Mouse (Mus musculus): ENCODE measurements around the gene Xrcc1. TPM values are rescaled to one million over a fixed set of nuclear protein-coding genes. Genes with fewer than 3 reads are reported as not detected.
"Not testable (repeated sequence)": the region's sequence is repeated elsewhere in the genome, so short reads cannot be mapped to it uniquely, and the experiment has no call there.

Gene Xrcc1
- polyA plus RNA-seq, 1 experiment from 2014 or later: 100.0 TPM

GRCm38 (mm10) chr7:24512355-24512754, 33.7 kb upstream of the Xrcc1 start, which contains the start of gene AC161166.1:
Gene AC161166.1 (minus strand): TSS chr7:24512455.
- WGBS: 93% methylated on average over 7 of the region's 7 CpGs
- no peak for ATAC-seq (ENCODE audit: insufficient read depth, low FRiP score, low read depth)
- Histone ChIP-seq H3K9ac (no peak within 1 kb of the TSS), H3K4me2 (no peak within 1 kb of the TSS), H3K27ac (no peak within 1 kb of the TSS), H3K4me1 (0 out of 2 replicates have a peak, but pooled peaks cover 2% of the 10 kb centered on the region), H3K4me3 (replicated peaks) (no peak within 1 kb of the TSS), H3K27me3 (replicated peaks) (no peaks in the 10 kb centered on the region), H3K36me3 (peaks cover 3% of the 10 kb centered on the region; the same call in 1 of the 2 replicates), H3K9me3 (no peaks in the 10 kb centered on the region)

DNA sequence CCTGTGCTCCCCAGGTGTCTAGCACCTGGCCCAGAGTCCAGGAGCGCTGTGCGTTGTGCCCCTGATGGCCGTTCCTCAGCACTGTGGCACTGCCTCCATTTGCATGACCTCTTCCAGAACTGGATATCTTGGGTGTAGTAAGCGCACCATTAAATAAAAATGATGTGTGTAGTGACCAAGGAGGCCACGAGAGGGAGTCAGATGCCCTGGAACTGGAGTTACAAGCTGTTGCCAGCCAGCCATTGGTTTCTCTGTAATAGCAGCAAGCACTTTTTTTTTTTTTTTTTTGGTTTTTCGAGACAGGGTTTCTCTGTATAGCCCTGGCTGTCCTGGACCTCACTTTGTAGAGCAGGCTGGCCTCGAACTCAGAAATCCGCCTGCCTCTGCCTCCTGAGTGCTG, 29.8 kb upstream of the Xrcc1 start:
- ATAC-seq (ENCODE audit: insufficient read depth, low FRiP score, low read depth): not testable (repeated sequence)

GRCm38 (mm10) chr7:24517077-24517476, 29.0 kb upstream of the Xrcc1 start:
- Histone ChIP-seq H3K27ac (no peak overlapping the region), H3K4me2 (no peak overlapping the region), H3K4me3 (replicated peaks) (no peak overlapping the region), H3K4me1 (no peaks in the 10 kb centered on the region), H3K9ac (no peak overlapping the region), H3K36me3 (peaks cover 3% of the 10 kb centered on the region; the same call in 1 of the 2 replicates), H3K9me3 (no peaks in the 10 kb centered on the region), H3K27me3 (replicated peaks) (no peaks in the 10 kb centered on the region)
- ATAC-seq (ENCODE audit: insufficient read depth, low FRiP score, low read depth): no peak
- 43% methylated on average over 5 of the region's 5 CpGs for WGBS

More for the DNA sequence above, 29.8 kb upstream of the Xrcc1 start:
- H3K9me3 ChIP-seq; H3K27me3 ChIP-seq (replicated peaks); H3K4me3 ChIP-seq (replicated peaks); H3K4me2 ChIP-seq; H3K4me1 ChIP-seq; H3K36me3 ChIP-seq; H3K9ac ChIP-seq; H3K27ac ChIP-seq: not testable (repeated sequence)
- 74% methylated on average over 8 of the region's 8 CpGs for WGBS

- Histone ChIP-seq H3K36me3 (peaks cover 3% of the 10 kb centered on the region; the same call in 1 of the 2 replicates), H3K9me3 (no peaks in the 10 kb centered on the region), H3K4me3 (replicated peaks) (no peak overlapping the region), H3K4me1 (no peaks in the 10 kb centered on the region), H3K27me3 (replicated peaks) (no peaks in the 10 kb centered on the region), H3K4me2 (no peak overlapping the region), H3K27ac (no peak overlapping the region), H3K9ac (no peak overlapping the region)
- 63% methylated on average over 6 of the region's 6 CpGs for WGBS
- no peak for ATAC-seq (ENCODE audit: insufficient read depth, low FRiP score, low read depth)
These were observed 28.4 kb upstream of the Xrcc1 start for GRCm38 (mm10) chr7:24517654-24518053.

- ATAC-seq (ENCODE audit: insufficient read depth, low FRiP score, low read depth): no peak
- WGBS: 61% methylated on average over 3 of the region's 3 CpGs
- Histone ChIP-seq H3K27ac (no peak overlapping the region), H3K4me2 (no peak overlapping the region), H3K9me3 (no peaks in the 10 kb centered on the region), H3K4me1 (no peaks in the 10 kb centered on the region), H3K4me3 (replicated peaks) (no peak overlapping the region), H3K27me3 (replicated peaks) (no peaks in the 10 kb centered on the region), H3K9ac (no peak overlapping the region), H3K36me3 (peaks cover 3% of the 10 kb centered on the region; the same call in 1 of the 2 replicates)
These were observed 27.0 kb upstream of the Xrcc1 start for GRCm38 (mm10) chr7:24519130-24519529.

GRCm38 (mm10) chr7:24520054-24520453, 26.0 kb upstream of the Xrcc1 start:
- H3K9me3 ChIP-seq; H3K27me3 ChIP-seq (replicated peaks); H3K27ac ChIP-seq; H3K4me2 ChIP-seq; H3K4me1 ChIP-seq; H3K9ac ChIP-seq; H3K36me3 ChIP-seq; ATAC-seq (ENCODE audit: insufficient read depth, low FRiP score, low read depth); H3K4me3 ChIP-seq (replicated peaks): not testable (repeated sequence)
- 90% methylated on average over 10 of the region's 10 CpGs for WGBS

GRCm38 (mm10) chr7:24522805-24523204, 23.3 kb upstream of the Xrcc1 start:
- Histone ChIP-seq H3K4me1 (no peaks in the 10 kb centered on the region), H3K27me3 (replicated peaks) (no peaks in the 10 kb centered on the region), H3K36me3 (no peaks in the 10 kb centered on the region), H3K4me2 (no peak overlapping the region), H3K9me3 (no peaks in the 10 kb centered on the region), H3K4me3 (replicated peaks) (no peak overlapping the region), H3K27ac (no peak overlapping the region), H3K9ac (no peak overlapping the region)
- WGBS: 57% methylated on average over 5 of the region's 5 CpGs
- ATAC-seq (ENCODE audit: insufficient read depth, low FRiP score, low read depth): no peak

DNA sequence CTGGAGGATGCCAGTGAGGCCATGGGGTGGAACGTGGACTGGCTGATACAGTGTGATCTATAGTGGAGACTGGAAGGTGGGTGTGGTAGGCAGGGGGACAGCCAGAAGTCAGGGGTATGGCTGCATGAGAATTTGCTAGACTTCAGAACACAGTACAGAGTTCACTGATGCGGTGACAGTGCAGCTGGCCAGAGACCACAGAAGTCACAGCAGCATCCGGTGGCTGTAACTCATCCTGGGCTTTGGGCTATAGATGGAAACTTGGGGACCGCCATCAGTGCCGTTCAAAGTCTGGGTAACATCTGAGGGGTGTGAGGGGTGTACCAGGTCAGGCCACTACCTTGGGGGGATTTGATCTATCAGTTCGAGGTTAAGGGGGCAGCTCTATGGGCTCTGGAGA, 22.4 kb upstream of the Xrcc1 start:
- Histone ChIP-seq H3K4me3 (replicated peaks) (no peak overlapping the region), H3K4me2 (no peak overlapping the region), H3K27ac (no peak overlapping the region), H3K4me1 (no peaks in the 10 kb centered on the region), H3K27me3 (replicated peaks) (no peaks in the 10 kb centered on the region), H3K36me3 (no peaks in the 10 kb centered on the region), H3K9me3 (no peaks in the 10 kb centered on the region), H3K9ac (no peak overlapping the region)
- WGBS: 84% methylated on average over 6 of the region's 6 CpGs
- ATAC-seq (ENCODE audit: insufficient read depth, low FRiP score, low read depth): no peak

DNA sequence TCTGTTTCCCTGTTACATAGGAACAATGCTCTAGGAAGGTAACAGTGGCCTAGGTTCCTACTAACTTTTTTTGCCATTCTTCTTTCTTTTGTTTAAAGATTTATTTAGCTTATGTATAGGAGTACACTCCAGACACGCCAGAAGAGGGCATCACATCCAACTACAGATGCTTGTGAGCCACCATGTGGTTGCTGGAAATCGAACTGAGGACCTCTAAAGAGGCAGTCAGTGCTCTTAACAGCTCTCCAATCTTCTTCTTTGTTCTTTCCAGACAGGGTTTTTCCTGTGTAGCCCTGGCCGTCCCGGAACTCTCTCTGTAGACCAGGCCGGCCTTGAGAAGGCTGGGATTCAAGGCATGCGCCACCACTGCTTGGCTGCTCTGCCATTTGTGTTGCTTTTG, 21.1 kb upstream of the Xrcc1 start:
- Histone ChIP-seq H3K9me3 (no peaks in the 10 kb centered on the region), H3K4me1 (peaks cover 7% of the 10 kb centered on the region; the same call in 1 of the 2 replicates), H3K9ac (no peak overlapping the region), H3K36me3 (no peaks in the 10 kb centered on the region), H3K4me3 (replicated peaks) (no peak overlapping the region), H3K27ac (no peak overlapping the region), H3K4me2 (no peak overlapping the region), H3K27me3 (replicated peaks) (no peaks in the 10 kb centered on the region)
- no peak for ATAC-seq (ENCODE audit: insufficient read depth, low FRiP score, low read depth)
- 82% methylated on average over 6 of the region's 6 CpGs for WGBS

GRCm38 (mm10) chr7:24525686-24526420, 20.2 kb upstream of the Xrcc1 start:
- no peak overlapping the region for H3K27ac ChIP-seq
- H3K9ac ChIP-seq: no peak overlapping the region

DNA sequence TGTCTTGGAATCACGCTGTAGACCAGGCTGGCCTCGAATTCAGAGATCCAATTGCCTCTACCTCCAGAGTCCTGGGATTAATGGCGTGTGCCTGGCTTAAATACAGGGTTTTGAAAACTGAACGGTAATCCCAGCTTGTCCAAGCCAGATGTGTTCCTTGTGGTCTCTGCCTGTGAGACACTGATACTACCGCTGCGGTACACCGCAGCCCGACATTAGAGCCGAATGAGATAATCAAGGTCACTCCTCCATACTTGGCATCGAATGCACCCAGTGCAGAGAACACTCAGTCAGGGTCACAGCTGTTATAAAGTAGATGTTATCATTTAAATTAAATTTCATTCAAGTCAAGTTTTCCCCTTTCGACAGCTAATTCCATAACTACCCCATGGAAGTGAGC, 17.2 kb upstream of the Xrcc1 start:
- WGBS: 91% methylated on average over 11 of the region's 11 CpGs
- no peak for ATAC-seq (ENCODE audit: insufficient read depth, low FRiP score, low read depth)

More at GRCm38 (mm10) chr7:24525686-24526420, 20.2 kb upstream of the Xrcc1 start:
- H3K9me3 ChIP-seq: no peaks in the 10 kb centered on the region
- no peak for ATAC-seq (ENCODE audit: insufficient read depth, low FRiP score, low read depth)
- 87% methylated on average over 12 of the region's 12 CpGs for WGBS
- H3K4me1 ChIP-seq: peaks cover 7% of the 10 kb centered on the region; the same call in 1 of the 2 replicates
- no peak overlapping the region for H3K4me2 ChIP-seq
- no peak overlapping the region for H3K4me3 ChIP-seq (replicated peaks)
- no peaks in the 10 kb centered on the region for H3K27me3 ChIP-seq (replicated peaks)
- H3K36me3 ChIP-seq: no peaks in the 10 kb centered on the region

GRCm38 (mm10) chr7:24529580-24529979, 16.5 kb upstream of the Xrcc1 start:
- peak overlapping the region; percentile 55 for H3K9ac ChIP-seq
- no peak for ATAC-seq (ENCODE audit: insufficient read depth, low FRiP score, low read depth)
- 47% methylated on average over 11 of the region's 11 CpGs for WGBS

More for the DNA sequence above, 17.2 kb upstream of the Xrcc1 start:
- Histone ChIP-seq H3K27ac (no peak overlapping the region), H3K9me3 (no peaks in the 10 kb centered on the region), H3K36me3 (peaks cover 9% of the 10 kb centered on the region), H3K27me3 (replicated peaks) (no peaks in the 10 kb centered on the region), H3K4me2 (no peak overlapping the region), H3K4me1 (peaks cover 21% of the 10 kb centered on the region), H3K9ac (no peak overlapping the region), H3K4me3 (replicated peaks) (no peak overlapping the region)

More at GRCm38 (mm10) chr7:24529580-24529979, 16.5 kb upstream of the Xrcc1 start:
- Histone ChIP-seq H3K4me3 (replicated peaks) (peak overlapping the region; percentile 57), H3K4me1 (peaks cover 23% of the 10 kb centered on the region), H3K27me3 (replicated peaks) (no peaks in the 10 kb centered on the region), H3K36me3 (peaks cover 11% of the 10 kb centered on the region), H3K9me3 (no peaks in the 10 kb centered on the region), H3K4me2 (peak overlapping the region; percentile 93), H3K27ac (peak overlapping the region; percentile 92; the same call in 1 of the 2 replicates)

Data from stomach, embryonic 15.5 days (tissue).